8 mouse cellular contexts compared by ENCODE assay signal in the genomic region with DNA sequence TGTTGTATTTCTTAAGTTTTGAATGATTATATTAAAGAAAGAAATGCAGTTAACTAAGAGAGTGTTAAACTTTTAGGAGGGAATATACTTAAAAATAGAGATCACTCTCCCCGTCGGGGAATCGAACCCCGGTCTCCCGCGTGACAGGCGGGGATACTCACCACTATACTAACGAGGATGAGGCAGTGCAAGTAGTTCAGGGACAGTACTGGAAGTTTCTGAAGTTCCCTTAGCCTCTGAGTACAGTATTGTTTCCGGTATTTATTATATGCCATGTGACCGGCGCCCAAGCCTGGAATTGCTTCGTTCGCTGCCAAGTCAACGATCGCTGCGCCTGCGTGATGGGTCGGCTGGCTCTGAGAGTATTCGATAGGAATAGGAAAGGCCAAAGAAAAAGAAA. TPM values are rescaled to one million over a fixed set of nuclear protein-coding genes. Genes with fewer than 3 reads are reported as not detected.
DNase-seq lines count a peak whose midpoint lies in the region; ATAC-seq and TF ChIP-seq lines count a peak whose summit lies in the region.

No protein-coding gene starts in this region.

- peak overlapping the region; percentile 51 for H3K4me2 ChIP-seq in forebrain, embryonic 15.5 days (replicated peaks)
- H3K4me2 ChIP-seq in liver, postnatal 0 days (ENCODE audit: low read depth, low read length), result peak overlapping the region; percentile 71
- H3K4me2 ChIP-seq in neural tube, embryonic 13.5 days, result peak overlapping the region; percentile 58

- H3K36me3 ChIP-seq in ES-E14 (ENCODE audit: control insufficient read depth, insufficient read depth, low read length, poor library complexity, severe bottlenecking), result no peaks in the 10 kb centered on the region
- H3K36me3 ChIP-seq in forebrain, embryonic 15.5 days, result no peaks in the 10 kb centered on the region
- no peaks in the 10 kb centered on the region for H3K36me3 ChIP-seq in liver, postnatal 0 days (replicated peaks; ENCODE audit: insufficient read depth, low read length)
- H3K36me3 ChIP-seq in neural tube, embryonic 13.5 days, result no peaks in the 10 kb centered on the region

- H3K9me3 ChIP-seq in ES-E14 (ENCODE audit: control insufficient read depth, insufficient read depth, low read depth, low read length), result no peaks in the 10 kb centered on the region
- H3K9me3 ChIP-seq in forebrain, embryonic 15.5 days, result no peaks in the 10 kb centered on the region
- no peaks in the 10 kb centered on the region for H3K9me3 ChIP-seq in liver, postnatal 0 days (ENCODE audit: low read length)
- no peaks in the 10 kb centered on the region for H3K9me3 ChIP-seq in neural tube, embryonic 13.5 days

- TF ChIP-seq CTCF in liver, postnatal 0 days (IDR thresholded peaks at IDR 0.05; ENCODE audit: low read depth), result no peak

- TF ChIP-seq EP300 in liver, postnatal 0 days (IDR thresholded peaks at IDR 0.05; ENCODE audit: low read depth), result no peak

- H3K27ac ChIP-seq in ES-E14 (ENCODE audit: insufficient read depth, low read depth, low read length, poor library complexity, severe bottlenecking), result no peak overlapping the region; the same call in 1 of the 2 replicates
- H3K27ac ChIP-seq in forebrain, embryonic 15.5 days (replicated peaks), result peak overlapping the region; percentile 60
- H3K27ac ChIP-seq in liver, postnatal 0 days (ENCODE audit: low read depth), result peak overlapping the region; percentile 45; the same call in 1 of the 2 replicates
- peak overlapping the region; percentile 34; the same call in 1 of the 2 replicates for H3K27ac ChIP-seq in neural tube, embryonic 13.5 days (replicated peaks)

- H3K4me1 ChIP-seq in ES-E14 (ENCODE audit: control insufficient read depth in 2 of 2, insufficient read depth in 2 of 2, low read length in 2 of 2, poor library complexity in 1 of 2), result no peaks in the 10 kb centered on the region; a peak in 1 of 4 replicates
- peaks cover 3% of the 10 kb centered on the region; the same call in 1 of the 2 replicates for H3K4me1 ChIP-seq in forebrain, embryonic 15.5 days
- H3K4me1 ChIP-seq in liver, postnatal 0 days (ENCODE audit: insufficient read depth), result peaks cover 20% of the 10 kb centered on the region
- no peaks in the 10 kb centered on the region; the same call in 1 of the 2 replicates for H3K4me1 ChIP-seq in neural tube, embryonic 13.5 days (replicated peaks)

- peak overlapping the region; percentile 62 to 67 for H3K4me3 ChIP-seq in ES-E14 (ENCODE audit: insufficient read depth in 1 of 2, low read depth in 1 of 2, low read length in 2 of 2, poor library complexity in 1 of 2, severe bottlenecking in 1 of 2)
- H3K4me3 ChIP-seq in forebrain, embryonic 15.5 days, result peak overlapping the region; percentile 45
- H3K4me3 ChIP-seq in liver, postnatal 0 days (ENCODE audit: low read depth, low read length), result peak overlapping the region; percentile 59
- peak overlapping the region; percentile 47 for H3K4me3 ChIP-seq in neural tube, embryonic 13.5 days

- under 1% methylated on average over 19 of the region's 19 CpGs for WGBS in forebrain, embryonic 15.5 days
- under 1% methylated on average over 19 of the region's 19 CpGs for WGBS in liver, postnatal 0 days (ENCODE audit: insufficient replicate concordance)
- under 1% methylated on average over 19 of the region's 19 CpGs for WGBS in neural tube, embryonic 13.5 days

- in situ Hi-C loops in ES-E14 (cut with MboI; ENCODE audit: low sequenced_read_pairs in 2 of 2, unreplicated experiment in 2 of 2), result loop anchor here in 1 of 2 experiments (25.0 kb wide), 1 partner anchor 678 kb away; no protein-coding TSS in a partner anchor

- no peaks in the 10 kb centered on the region for H3K27me3 ChIP-seq in forebrain, embryonic 15.5 days
- no peaks in the 10 kb centered on the region for H3K27me3 ChIP-seq in liver, postnatal 0 days (ENCODE audit: insufficient read depth, low read length)
- peaks cover 18% of the 10 kb centered on the region for H3K27me3 ChIP-seq in neural tube, embryonic 13.5 days

- intact Hi-C loops in heart, postnatal 25 days (cut with DNase I), result loop anchor here (2.0 to 10.0 kb wide), 6 partner anchors 21 to 1575 kb away; no protein-coding TSS in a partner anchor

- ATAC-seq in forebrain, embryonic 15.5 days (replicated peaks), result peak; percentile 82
- peak; percentile 72 for ATAC-seq in liver, postnatal 0 days
- ATAC-seq in neural tube, embryonic 13.5 days (ENCODE audit: low read depth), result peak; percentile 44

- DNase-seq in ES-E14 (ENCODE audit: low read depth, low spot score), result peak; percentile 95
- DNase-seq in cerebellum, adult 11-12 months, result peak; percentile 69
- peak; percentile 73 for DNase-seq in heart, postnatal 25 days (ENCODE audit: low spot score)
- DNase-seq in layer of hippocampus, adult 11-12 months (ENCODE audit: low spot score), result peak; percentile 91
- peak; percentile 87 for DNase-seq in liver, postnatal 0 days
- DNase-seq in telencephalon, adult 2 months (ENCODE audit: low read depth, low spot score), result peak; percentile 73

- peak overlapping the region; percentile 34; the same call in 1 of the 2 replicates for H3K9ac ChIP-seq in ES-E14 (ENCODE audit: insufficient read depth, low read depth, low read length, poor library complexity, severe bottlenecking)
- peak overlapping the region; percentile 49; the same call in 1 of the 2 replicates for H3K9ac ChIP-seq in forebrain, embryonic 15.5 days (replicated peaks)
- peak overlapping the region; percentile 51; the same call in 1 of the 2 replicates for H3K9ac ChIP-seq in liver, postnatal 0 days (replicated peaks)
- H3K9ac ChIP-seq in neural tube, embryonic 13.5 days, result peak overlapping the region; percentile 62

TF ChIP-seq in ES-E14, 5 proteins besides CTCF, POLR2A, EP300 and RAD21:
- TF ChIP-seq MAFK (IDR thresholded peaks at IDR 0.05; ENCODE audit: insufficient read depth, low read depth, low read length), result peak; percentile 91
- TF ChIP-seq ZNF384 (IDR thresholded peaks at IDR 0.05; ENCODE audit: low read depth, low read length), result no peak

RNA-seq across cellular contexts. Expression of a gene that starts 4.7 kb away (rescaled TPM):
- 5.4 and 6.2 TPM in 2 replicates for total RNA-seq in ES-E14 (2012; rRNA removed)
- polyA plus RNA-seq in forebrain, embryonic 15.5 days (2015; fragmentation: Nextera tagmentation; extraction: Ambion mirVana), result 23.6 and 24.7 TPM in 2 replicates
- under 1 TPM; 0.56 to 0.68 TPM for total RNA-seq in heart, postnatal 25 days (2021)
- polyA plus RNA-seq in liver, postnatal 0 days (2015; fragmentation: Nextera tagmentation; extraction: Ambion mirVana), result 0.27 and 0.32 TPM in 2 replicates
- 16.0 and 16.3 TPM in 2 replicates for polyA plus RNA-seq in neural tube, embryonic 13.5 days (2015; fragmentation: Nextera tagmentation; extraction: Ambion mirVana)

RNA-seq across cellular contexts. Expression of a gene that starts 40.8 kb away (rescaled TPM):
- total RNA-seq in ES-E14 (2012; rRNA removed), result 0.26 and 0.31 TPM in 2 replicates
- not detected in 2 replicates for polyA plus RNA-seq in forebrain, embryonic 15.5 days (2015; fragmentation: Nextera tagmentation; extraction: Ambion mirVana)
- not detected for total RNA-seq in heart, postnatal 25 days (2021)
- polyA plus RNA-seq in liver, postnatal 0 days (2015; fragmentation: Nextera tagmentation; extraction: Ambion mirVana), result not detected in 2 replicates
- polyA plus RNA-seq in neural tube, embryonic 13.5 days (2015; fragmentation: Nextera tagmentation; extraction: Ambion mirVana), result not detected in 2 replicates

Comparison
In these comparisons a context has a peak if more than half of its experiments do, and no peak if none do; other contexts are left out.
1. RNA of a gene that starts 4.7 kb away (polyA plus RNA-seq): 23.6 to 24.7 TPM in forebrain, embryonic 15.5 days and 16.0 to 16.3 TPM in neural tube, embryonic 13.5 days; 0.27 to 0.32 TPM in liver, postnatal 0 days; every median in the first group is over 10 times any median in the second.
2. Peak in every context shown above with its lines, with median percentiles within 50 percentile points of each other: DNase-seq, H3K4me3 ChIP-seq, H3K9ac ChIP-seq, ATAC-seq and H3K4me2 ChIP-seq.